Mouse (Mus musculus): ENCODE measurements around the gene Dgki. TPM values are rescaled to one million over a fixed set of nuclear protein-coding genes. Genes with fewer than 3 reads are reported as not detected.

Gene Dgki
- total RNA-seq, 2 experiments from 2014 or later = 1.1 TPM; not detected in 1

- ATAC-seq (replicated peaks; ENCODE audit: low FRiP score, poor library complexity, severe bottlenecking) = no peak
Measured at GRCm38 (mm10) chr6:36841174-36841573, 458.8 kb downstream of the Dgki start.

- ATAC-seq (replicated peaks; ENCODE audit: low FRiP score, poor library complexity, severe bottlenecking) = no peak
Measured at GRCm38 (mm10) chr6:36838747-36839146, 461.2 kb downstream of the Dgki start.

- no peak for ATAC-seq (replicated peaks; ENCODE audit: low FRiP score, poor library complexity, severe bottlenecking)
Measured at GRCm38 (mm10) chr6:36835351-36835750, 464.6 kb downstream of the Dgki start.

GRCm38 (mm10) chr6:36834695-36835265 is 465.2 kb downstream of the Dgki start:
- no peak for ATAC-seq (replicated peaks; ENCODE audit: low FRiP score, poor library complexity, severe bottlenecking)

GRCm38 (mm10) chr6:36832681-36833080 is 467.3 kb downstream of the Dgki start:
- no peak for ATAC-seq (replicated peaks; ENCODE audit: low FRiP score, poor library complexity, severe bottlenecking)

GRCm38 (mm10) chr6:36832207-36832606 is 467.8 kb downstream of the Dgki start:
- ATAC-seq (replicated peaks; ENCODE audit: low FRiP score, poor library complexity, severe bottlenecking) = no peak

GRCm38 (mm10) chr6:36830371-36830925 is 469.5 kb downstream of the Dgki start:
- no peak for ATAC-seq (replicated peaks; ENCODE audit: low FRiP score, poor library complexity, severe bottlenecking)

- ATAC-seq (replicated peaks; ENCODE audit: low FRiP score, poor library complexity, severe bottlenecking) = no peak
Measured at GRCm38 (mm10) chr6:36819784-36820050, 480.3 kb downstream of the Dgki start.

GRCm38 (mm10) chr6:36819019-36819783 is 480.8 kb downstream of the Dgki start:
- no peak for ATAC-seq (replicated peaks; ENCODE audit: low FRiP score, poor library complexity, severe bottlenecking)

GRCm38 (mm10) chr6:36818281-36819018 is 481.5 kb downstream of the Dgki start:
- no peak for ATAC-seq (replicated peaks; ENCODE audit: low FRiP score, poor library complexity, severe bottlenecking)

- no peak for ATAC-seq (replicated peaks; ENCODE audit: low FRiP score, poor library complexity, severe bottlenecking)
Measured at GRCm38 (mm10) chr6:36816666-36817065, 483.3 kb downstream of the Dgki start.

GRCm38 (mm10) chr6:36815992-36816391 is 484.0 kb downstream of the Dgki start:
- ATAC-seq (replicated peaks; ENCODE audit: low FRiP score, poor library complexity, severe bottlenecking) = no peak

GRCm38 (mm10) chr6:36812666-36813515 is 487.1 kb downstream of the Dgki start:
- no peak for ATAC-seq (replicated peaks; ENCODE audit: low FRiP score, poor library complexity, severe bottlenecking)

GRCm38 (mm10) chr6:36810448-36810847 is 489.5 kb downstream of the Dgki start:
- ATAC-seq (replicated peaks; ENCODE audit: low FRiP score, poor library complexity, severe bottlenecking) = no peak

GRCm38 (mm10) chr6:36809747-36810285 is 490.2 kb downstream of the Dgki start, which contains the start of gene Ptn:
Gene Ptn, minus strand, starts transcription at chr6:36810220.
- ATAC-seq (replicated peaks; ENCODE audit: low FRiP score, poor library complexity, severe bottlenecking) = no peak

GRCm38 (mm10) chr6:36809311-36809726 is 490.7 kb downstream of the Dgki start:
- no peak for ATAC-seq (replicated peaks; ENCODE audit: low FRiP score, poor library complexity, severe bottlenecking)

GRCm38 (mm10) chr6:36808306-36809058 is 491.5 kb downstream of the Dgki start:
- no peak for ATAC-seq (replicated peaks; ENCODE audit: low FRiP score, poor library complexity, severe bottlenecking)

GRCm38 (mm10) chr6:36806906-36807305 is 493.1 kb downstream of the Dgki start:
- no peak for ATAC-seq (replicated peaks; ENCODE audit: low FRiP score, poor library complexity, severe bottlenecking)
